Mouse (Mus musculus): Measurements from ENCODE around the gene Brdt. TPM values are rescaled to one million over a fixed set of nuclear protein-coding genes. Genes with fewer than 3 reads are reported as not detected.
A peak's percentile ranks its signal among the peaks of the same experiment; 100 is the strongest.

Brdt gene
- polyA plus RNA-seq, 1 experiment, result 10.7 TPM

- no peak for DNase-seq
- no peak for TF ChIP-seq CTCF (IDR thresholded peaks at IDR 0.05; ENCODE audit: borderline replicate concordance, insufficient read depth, low read depth, low read length)
- TF ChIP-seq POLR2A (IDR thresholded peaks at IDR 0.05; ENCODE audit: borderline replicate concordance, insufficient read depth, low read length), result no peak
- 67% methylated on average over 11 of the region's 11 CpGs for WGBS
- no peaks in the 10 kb centered on the region for H3K27me3 ChIP-seq (ENCODE audit: control insufficient read depth, insufficient read depth, low read length)
- H3K4me3 ChIP-seq (replicated peaks; ENCODE audit: insufficient read depth, low read depth, low read length), result no peak overlapping the region
- H3K4me1 ChIP-seq (ENCODE audit: control insufficient read depth, insufficient read depth, low read length), result no peaks in the 10 kb centered on the region
- H3K27ac ChIP-seq (ENCODE audit: insufficient read depth, low read length), result no peak overlapping the region
These were observed 27.6 kb upstream of the Brdt start for GRCm38 (mm10) chr5:107303350-107303861.

GRCm38 (mm10) chr5:107304117-107304825 lies 26.7 kb upstream of the Brdt start:
- H3K27ac ChIP-seq (ENCODE audit: insufficient read depth, low read length), result no peak overlapping the region
- TF ChIP-seq CTCF (IDR thresholded peaks at IDR 0.05; ENCODE audit: borderline replicate concordance, insufficient read depth, low read depth, low read length), result no peak
- TF ChIP-seq POLR2A (IDR thresholded peaks at IDR 0.05; ENCODE audit: borderline replicate concordance, insufficient read depth, low read length), result no peak
- no peaks in the 10 kb centered on the region for H3K27me3 ChIP-seq (ENCODE audit: control insufficient read depth, insufficient read depth, low read length)
- no peaks in the 10 kb centered on the region for H3K4me1 ChIP-seq (ENCODE audit: control insufficient read depth, insufficient read depth, low read length)
- 85% methylated on average over 13 of the region's 13 CpGs for WGBS
- no peak for DNase-seq
- no peak overlapping the region for H3K4me3 ChIP-seq (replicated peaks; ENCODE audit: insufficient read depth, low read depth, low read length)

GRCm38 (mm10) chr5:107307432-107307831 lies 23.5 kb upstream of the Brdt start:
- H3K27ac ChIP-seq (ENCODE audit: insufficient read depth, low read length), result no peak overlapping the region
- no peaks in the 10 kb centered on the region for H3K4me1 ChIP-seq (ENCODE audit: control insufficient read depth, insufficient read depth, low read length)
- DNase-seq, result no peak
- no peak overlapping the region for H3K4me3 ChIP-seq (replicated peaks; ENCODE audit: insufficient read depth, low read depth, low read length)
- no peaks in the 10 kb centered on the region for H3K27me3 ChIP-seq (ENCODE audit: control insufficient read depth, insufficient read depth, low read length)
- TF ChIP-seq POLR2A (IDR thresholded peaks at IDR 0.05; ENCODE audit: borderline replicate concordance, insufficient read depth, low read length), result no peak
- no peak for TF ChIP-seq CTCF (IDR thresholded peaks at IDR 0.05; ENCODE audit: borderline replicate concordance, insufficient read depth, low read depth, low read length)
- WGBS, result 81% methylated on average over 4 of the region's 4 CpGs

- WGBS, result 93% methylated on average over 7 of the region's 7 CpGs
- Histone ChIP-seq H3K27ac (ENCODE audit: insufficient read depth, low read length) (no peak overlapping the region), H3K27me3 (ENCODE audit: control insufficient read depth, insufficient read depth, low read length) (no peaks in the 10 kb centered on the region), H3K4me1 (ENCODE audit: control insufficient read depth, insufficient read depth, low read length) (no peaks in the 10 kb centered on the region), H3K4me3 (replicated peaks; ENCODE audit: insufficient read depth, low read depth, low read length) (no peak overlapping the region)
- no peak for DNase-seq
- TF ChIP-seq POLR2A (IDR thresholded peaks at IDR 0.05; ENCODE audit: borderline replicate concordance, insufficient read depth, low read length) (no peak), CTCF (IDR thresholded peaks at IDR 0.05; ENCODE audit: borderline replicate concordance, insufficient read depth, low read depth, low read length) (no peak)
These were observed 13.8 kb upstream of the Brdt start for GRCm38 (mm10) chr5:107317141-107317540.

GRCm38 (mm10) chr5:107320703-107321102 lies 10.3 kb upstream of the Brdt start:
- no peak for TF ChIP-seq POLR2A (IDR thresholded peaks at IDR 0.05; ENCODE audit: borderline replicate concordance, insufficient read depth, low read length)
- TF ChIP-seq CTCF (IDR thresholded peaks at IDR 0.05; ENCODE audit: borderline replicate concordance, insufficient read depth, low read depth, low read length), result peak; percentile 50; the same call in 1 of the 2 replicates
- Histone ChIP-seq H3K27me3 (ENCODE audit: control insufficient read depth, insufficient read depth, low read length) (no peaks in the 10 kb centered on the region), H3K27ac (ENCODE audit: insufficient read depth, low read length) (no peak overlapping the region), H3K4me1 (ENCODE audit: control insufficient read depth, insufficient read depth, low read length) (no peaks in the 10 kb centered on the region), H3K4me3 (replicated peaks; ENCODE audit: insufficient read depth, low read depth, low read length) (no peak overlapping the region)
- peak in 1 of 2 experiments; percentile 30 for DNase-seq
- WGBS, result 0% methylated on average over 1 of the region's 1 CpGs

- WGBS, result 78% methylated on average over 3 of the region's 3 CpGs
- no peak for TF ChIP-seq CTCF (IDR thresholded peaks at IDR 0.05; ENCODE audit: borderline replicate concordance, insufficient read depth, low read depth, low read length)
- TF ChIP-seq POLR2A (IDR thresholded peaks at IDR 0.05; ENCODE audit: borderline replicate concordance, insufficient read depth, low read length), result no peak
- no peak overlapping the region for H3K4me3 ChIP-seq (replicated peaks; ENCODE audit: insufficient read depth, low read depth, low read length)
- no peak overlapping the region for H3K27ac ChIP-seq (ENCODE audit: insufficient read depth, low read length)
- no peaks in the 10 kb centered on the region for H3K27me3 ChIP-seq (ENCODE audit: control insufficient read depth, insufficient read depth, low read length)
- H3K4me1 ChIP-seq (ENCODE audit: control insufficient read depth, insufficient read depth, low read length), result no peaks in the 10 kb centered on the region
- DNase-seq, result no peak
These were observed 9.4 kb downstream of the Brdt start for GRCm38 (mm10) chr5:107340404-107340803.

GRCm38 (mm10) chr5:107342891-107343290 lies 11.9 kb downstream of the Brdt start:
- Histone ChIP-seq H3K27ac (ENCODE audit: insufficient read depth, low read length) (no peak overlapping the region), H3K27me3 (ENCODE audit: control insufficient read depth, insufficient read depth, low read length) (no peaks in the 10 kb centered on the region), H3K4me1 (ENCODE audit: control insufficient read depth, insufficient read depth, low read length) (no peaks in the 10 kb centered on the region), H3K4me3 (replicated peaks; ENCODE audit: insufficient read depth, low read depth, low read length) (no peak overlapping the region)
- 36% methylated on average over 6 of the region's 6 CpGs for WGBS
- no peak for DNase-seq
- TF ChIP-seq POLR2A (IDR thresholded peaks at IDR 0.05; ENCODE audit: borderline replicate concordance, insufficient read depth, low read length) (no peak), CTCF (IDR thresholded peaks at IDR 0.05; ENCODE audit: borderline replicate concordance, insufficient read depth, low read depth, low read length) (no peak)

GRCm38 (mm10) chr5:107346214-107346613 lies 15.3 kb downstream of the Brdt start:
- 60% methylated on average over 1 of the region's 1 CpGs for WGBS
- TF ChIP-seq POLR2A (IDR thresholded peaks at IDR 0.05; ENCODE audit: borderline replicate concordance, insufficient read depth, low read length), result no peak
- Histone ChIP-seq H3K4me3 (replicated peaks; ENCODE audit: insufficient read depth, low read depth, low read length) (no peak overlapping the region), H3K27me3 (ENCODE audit: control insufficient read depth, insufficient read depth, low read length) (no peaks in the 10 kb centered on the region), H3K4me1 (ENCODE audit: control insufficient read depth, insufficient read depth, low read length) (no peaks in the 10 kb centered on the region), H3K27ac (ENCODE audit: insufficient read depth, low read length) (no peak overlapping the region)
- no peak for DNase-seq

Measured in cerebellum, adult 2 months (tissue).